Comparison of ENCODE assay signal across 8 mouse cellular contexts in genomic region chr7:126584506-126584977, GRCm38 (mm10). TPM values are rescaled to one million over a fixed set of nuclear protein-coding genes. Genes with fewer than 3 reads are reported as not detected.
DNase-seq lines count a peak whose midpoint lies in the region; ATAC-seq and TF ChIP-seq lines count a peak whose summit lies in the region.

Gene Apobr, plus strand, starts transcription at chr7:126584942.

- TF ChIP-seq CTCF in kidney, postnatal 0 days (IDR thresholded peaks at IDR 0.05; ENCODE audit: low read depth) = no peak
- no peak for TF ChIP-seq CTCF in embryonic fibroblast, embryonic 13.5 days (IDR thresholded peaks at IDR 0.05; ENCODE audit: borderline replicate concordance, insufficient read depth, low read length)
- no peak for TF ChIP-seq CTCF in midbrain, postnatal 0 days (IDR thresholded peaks at IDR 0.05)

- H3K27ac ChIP-seq in kidney, postnatal 0 days = no peak within 1 kb of the TSS
- H3K27ac ChIP-seq in embryonic fibroblast, embryonic 13.5 days (ENCODE audit: insufficient read depth, low read length) = peak within 1 kb of the TSS; percentile 9; the same call in 1 of the 2 replicates
- no peak within 1 kb of the TSS for H3K27ac ChIP-seq in limb, embryonic 12.5 days
- no peak within 1 kb of the TSS for H3K27ac ChIP-seq in midbrain, postnatal 0 days (ENCODE audit: low read depth, low read length)

- H3K9ac ChIP-seq in kidney, postnatal 0 days (ENCODE audit: low read depth, low read length) = no peak within 1 kb of the TSS
- H3K9ac ChIP-seq in limb, embryonic 12.5 days (replicated peaks) = no peak within 1 kb of the TSS
- H3K9ac ChIP-seq in midbrain, postnatal 0 days (replicated peaks; ENCODE audit: low read length, poor library complexity, severe bottlenecking) = no peak within 1 kb of the TSS

- H3K4me3 ChIP-seq in kidney, postnatal 0 days (replicated peaks; ENCODE audit: low read depth, low read length) = no peak within 1 kb of the TSS
- no peak within 1 kb of the TSS for H3K4me3 ChIP-seq in embryonic fibroblast, embryonic 13.5 days (ENCODE audit: insufficient read depth, low read length)
- H3K4me3 ChIP-seq in limb, embryonic 12.5 days (replicated peaks) = peak within 1 kb of the TSS; percentile 50
- peak within 1 kb of the TSS; percentile 55 for H3K4me3 ChIP-seq in midbrain, postnatal 0 days (ENCODE audit: low read depth, low read length)

- 74% methylated on average over 8 of the region's 8 CpGs for WGBS in kidney, postnatal 0 days
- 71% methylated on average over 8 of the region's 8 CpGs for WGBS in limb, embryonic 12.5 days
- 87% methylated on average over 8 of the region's 8 CpGs for WGBS in midbrain, postnatal 0 days

- peak within 1 kb of the TSS; percentile 61; the same call in 1 of the 2 replicates for H3K4me2 ChIP-seq in kidney, postnatal 0 days (ENCODE audit: low read length)
- peak within 1 kb of the TSS; percentile 78 for H3K4me2 ChIP-seq in limb, embryonic 12.5 days
- H3K4me2 ChIP-seq in midbrain, postnatal 0 days (ENCODE audit: low read depth, low read length, poor library complexity, severe bottlenecking) = peak within 1 kb of the TSS; percentile 83

- no peaks in the 10 kb centered on the region for H3K36me3 ChIP-seq in kidney, postnatal 0 days (ENCODE audit: insufficient read depth, low read length)
- peaks cover 5% of the 10 kb centered on the region; the same call in 1 of the 2 replicates for H3K36me3 ChIP-seq in limb, embryonic 12.5 days
- H3K36me3 ChIP-seq in midbrain, postnatal 0 days (ENCODE audit: insufficient read depth, low read length) = no peaks in the 10 kb centered on the region

- TF ChIP-seq POLR2A in embryonic fibroblast, embryonic 13.5 days (IDR thresholded peaks at IDR 0.05; ENCODE audit: low read depth, low read length) = no peak

- no peaks in the 10 kb centered on the region; the same call in 1 of the 2 replicates for H3K4me1 ChIP-seq in kidney, postnatal 0 days (replicated peaks; ENCODE audit: insufficient read depth, low read length)
- 0 out of 2 replicates have a peak, but pooled peaks cover 7% of the 10 kb centered on the region for H3K4me1 ChIP-seq in embryonic fibroblast, embryonic 13.5 days (ENCODE audit: control insufficient read depth, insufficient read depth, low read length)
- H3K4me1 ChIP-seq in limb, embryonic 12.5 days (replicated peaks) = peaks cover 16% of the 10 kb centered on the region
- H3K4me1 ChIP-seq in midbrain, postnatal 0 days (ENCODE audit: insufficient read depth, low read length) = no peaks in the 10 kb centered on the region

- no peak for DNase-seq in kidney, postnatal 0 days (ENCODE audit: low spot score)
- DNase-seq in kidney, adult 9 months = no peak
- DNase-seq in midbrain, postnatal 0 days (ENCODE audit: low spot score) = no peak
- DNase-seq in cerebellum, adult 9-11 months = no peak
- no peak for DNase-seq in c-Kit-positive CD71-positive TER-119-positive erythroid progenitor cells, embryonic 14.5 days (ENCODE audit: low spot score)

- no peaks in the 10 kb centered on the region for H3K9me3 ChIP-seq in kidney, postnatal 0 days (replicated peaks; ENCODE audit: low read length)
- H3K9me3 ChIP-seq in limb, embryonic 12.5 days = no peaks in the 10 kb centered on the region
- H3K9me3 ChIP-seq in midbrain, postnatal 0 days (ENCODE audit: low read length) = no peaks in the 10 kb centered on the region

- no peaks in the 10 kb centered on the region for H3K27me3 ChIP-seq in kidney, postnatal 0 days (ENCODE audit: insufficient read depth, low read length)
- peaks cover 31% of the 10 kb centered on the region for H3K27me3 ChIP-seq in limb, embryonic 12.5 days
- no peaks in the 10 kb centered on the region; the same call in 1 of the 2 replicates for H3K27me3 ChIP-seq in midbrain, postnatal 0 days (ENCODE audit: insufficient read depth, low read length)

- ATAC-seq in kidney, postnatal 0 days (replicated peaks; ENCODE audit: low FRiP score, low read depth) = no peak
- ATAC-seq in limb, embryonic 12.5 days (ENCODE audit: insufficient number of reproducible peaks, insufficient read depth, low FRiP score, low TSS enrichment, low read depth) = no peak
- no peak for ATAC-seq in midbrain, postnatal 0 days (ENCODE audit: low FRiP score)
- no peak for ATAC-seq in frontal cortex, adult (ENCODE audit: low TSS enrichment)

RNA-seq across cellular contexts. Expression of gene Apobr, which starts in this region (rescaled TPM):
- polyA plus RNA-seq in kidney, postnatal 0 days (2015; fragmentation: Nextera tagmentation; extraction: Ambion mirVana) = 1.2 and 1.3 TPM in 2 replicates
- polyA plus RNA-seq in embryonic fibroblast, embryonic 13.5 days (2011; ENCODE audit: insufficient read length, low read depth, missing spikeins) = 9.3 and 10.0 TPM in 2 replicates
- 0.56 and 0.90 TPM in 2 replicates for polyA plus RNA-seq in limb, embryonic 12.5 days (2016; fragmentation: Nextera tagmentation; extraction: Ambion mirVana)
- total RNA-seq in midbrain, postnatal 0 days (2014; rRNA removed) = 0.38 TPM in 1 of 2 replicates, not detected in the other
- 0.58 and 0.82 TPM in 2 replicates for polyA plus RNA-seq in midbrain, postnatal 0 days (2015; fragmentation: Nextera tagmentation; extraction: Ambion mirVana)

Comparison
In these comparisons a context has a peak if more than half of its experiments do, and no peak if none do; other contexts are left out.
1. H3K4me3 ChIP-seq: peak in limb, embryonic 12.5 days (single experiment) and midbrain, postnatal 0 days (single experiment); none in kidney, postnatal 0 days (single experiment) and embryonic fibroblast, embryonic 13.5 days (single experiment).
2. Peak in every context shown above with its lines, with median percentiles within 50 percentile points of each other: H3K4me2 ChIP-seq.